Mouse (Mus musculus) C2C12 (cell line): ENCODE data around the gene Cxcr6. TPM values are rescaled to one million over a fixed set of nuclear protein-coding genes. Genes with fewer than 3 reads are reported as not detected.

Source experiments
- H3K27me3 ChIP-seq: one replicate; pipeline ENCODE4 v1.6.1; 2011; ENCODE audit not compliant: control insufficient read depth, insufficient read depth, insufficient read length
- H3K36me3 ChIP-seq: one replicate; pipeline ENCODE4 v1.6.1; 2011; ENCODE audit not compliant: control insufficient read depth, insufficient read depth
- H3K4me3 ChIP-seq: one replicate; pipeline ENCODE4 v1.5.1; 2011; ENCODE audit warnings: mild to moderate bottlenecking, control low read depth; ENCODE audit not compliant: poor library complexity, insufficient read depth, severe bottlenecking
- H3K79me2 ChIP-seq: one replicate; pipeline ENCODE4 v1.6.1; 2011; ENCODE audit not compliant: control insufficient read depth, insufficient read depth
- H3K79me3 ChIP-seq: one replicate; pipeline ENCODE4 v1.6.1; 2011; ENCODE audit warnings: low read depth, control low read depth
- H3ac ChIP-seq: one replicate; pipeline ENCODE3; 2011; ENCODE audit warnings: low read depth; ENCODE audit not compliant: control insufficient read depth, insufficient read length
- CEBPB ChIP-seq: IDR thresholded peaks from one replicate; pipeline ENCODE4 v1.6.1; 2011; ENCODE audit warnings: low read depth, mild to moderate bottlenecking, control low read depth, moderate library complexity
- CTCF ChIP-seq: IDR thresholded peaks from one replicate; pipeline ENCODE4 v1.5.1; 2011; ENCODE audit not compliant: control insufficient read depth, insufficient read depth, insufficient read length
- FOSL1 ChIP-seq: IDR thresholded peaks from one replicate; pipeline ENCODE4 v1.8.0; 2011; ENCODE audit warnings: mild to moderate bottlenecking, low read length; ENCODE audit not compliant: poor library complexity, insufficient read depth, severe bottlenecking
- MAX ChIP-seq: IDR thresholded peaks from one replicate; pipeline ENCODE4 v1.6.1; 2011; ENCODE audit warnings: mild to moderate bottlenecking, control low read depth
- MYOD1 ChIP-seq: IDR thresholded peaks from one replicate; pipeline ENCODE4 v1.6.1; 2011; ENCODE audit warnings: low read depth; ENCODE audit not compliant: control insufficient read depth, insufficient read length
- MYOG ChIP-seq: IDR thresholded peaks from one replicate; pipeline ENCODE4 v1.6.1; 2011; ENCODE audit not compliant: control insufficient read depth, insufficient read length; ENCODE audit errors: extremely low read depth
- USF1 ChIP-seq: IDR thresholded peaks from one replicate; pipeline ENCODE4 v1.6.1; 2011; ENCODE audit warnings: low read depth, mild to moderate bottlenecking, control low read depth, moderate library complexity
- polyA plus RNA-seq: library from polyadenylated mRNA; unstranded; fragments of >200 nt; fragmentation: generic; extraction: Trizol; gene quantifications from one replicate; pipeline ENCODE4 v1.2.1, GENCODE M21; 2012; ENCODE audit warnings: missing spikeins

Gene Cxcr6
- polyA plus RNA-seq, 1 experiment: 5.7 TPM

DNA sequence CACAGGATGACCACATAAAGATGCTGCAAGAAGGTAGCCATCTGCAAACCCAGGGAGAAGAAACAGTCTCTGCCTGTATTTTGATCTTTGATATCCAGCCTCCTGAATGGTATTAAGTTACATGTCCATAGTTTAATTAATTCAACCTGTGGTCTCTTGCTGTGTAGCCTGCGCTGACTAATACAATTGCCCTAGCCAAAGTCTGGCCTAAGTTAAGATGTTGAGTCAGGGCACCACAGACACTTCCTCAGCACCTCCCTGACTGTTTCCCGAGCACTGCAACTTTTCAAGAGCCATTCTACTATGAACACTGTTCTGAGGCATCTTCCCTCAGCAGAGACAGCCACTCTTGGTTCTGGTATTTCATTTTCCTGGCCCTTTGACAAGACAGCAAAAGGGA is 12.3 kb downstream of the Cxcr6 start:
- TF ChIP-seq FOSL1 (peak; percentile 31), CTCF (no peak), CEBPB (no peak), MYOG (no peak), MYOD1 (no peak), MAX (no peak)
- peaks cover 2% of the 10 kb centered on the region for H3K79me3 ChIP-seq
- no peak overlapping the region for H3K4me3 ChIP-seq
- H3K27me3 ChIP-seq: no peaks in the 10 kb centered on the region
- H3ac ChIP-seq: peak overlapping the region; percentile 12
- H3K79me2 ChIP-seq: peaks cover 5% of the 10 kb centered on the region
- H3K36me3 ChIP-seq: peaks cover 18% of the 10 kb centered on the region

DNA sequence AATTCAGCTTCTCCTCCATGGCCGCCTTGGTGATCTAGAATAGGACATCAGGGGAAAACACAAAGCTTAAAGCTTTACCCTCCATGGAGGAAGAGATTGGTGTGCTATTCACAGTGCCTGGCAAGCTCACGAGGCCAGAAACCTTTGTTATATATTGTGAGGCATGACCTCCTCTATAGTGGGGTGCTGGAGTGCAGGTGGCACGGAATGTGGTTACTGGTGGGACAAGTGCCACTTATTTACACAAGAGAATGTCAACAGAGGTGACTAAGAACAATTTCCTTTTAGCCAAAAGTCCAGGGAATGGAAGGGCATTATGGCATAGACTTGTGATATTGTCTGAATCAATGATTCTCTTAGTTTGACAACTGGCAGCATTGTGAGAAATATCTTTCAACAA is 20.4 kb downstream of the Cxcr6 start:
- H3K27me3 ChIP-seq: no peaks in the 10 kb centered on the region
- H3K4me3 ChIP-seq: no peak overlapping the region
- H3K79me2 ChIP-seq: no peaks in the 10 kb centered on the region
- H3K79me3 ChIP-seq: no peaks in the 10 kb centered on the region
- H3K36me3 ChIP-seq: peaks cover 49% of the 10 kb centered on the region
- no peak for TF ChIP-seq MYOG
- no peak for TF ChIP-seq MYOD1
- no peak for TF ChIP-seq CEBPB
- no peak for TF ChIP-seq USF1
- no peak for TF ChIP-seq CTCF
- no peak for TF ChIP-seq FOSL1
- TF ChIP-seq MAX: no peak
- no peak overlapping the region for H3ac ChIP-seq

DNA sequence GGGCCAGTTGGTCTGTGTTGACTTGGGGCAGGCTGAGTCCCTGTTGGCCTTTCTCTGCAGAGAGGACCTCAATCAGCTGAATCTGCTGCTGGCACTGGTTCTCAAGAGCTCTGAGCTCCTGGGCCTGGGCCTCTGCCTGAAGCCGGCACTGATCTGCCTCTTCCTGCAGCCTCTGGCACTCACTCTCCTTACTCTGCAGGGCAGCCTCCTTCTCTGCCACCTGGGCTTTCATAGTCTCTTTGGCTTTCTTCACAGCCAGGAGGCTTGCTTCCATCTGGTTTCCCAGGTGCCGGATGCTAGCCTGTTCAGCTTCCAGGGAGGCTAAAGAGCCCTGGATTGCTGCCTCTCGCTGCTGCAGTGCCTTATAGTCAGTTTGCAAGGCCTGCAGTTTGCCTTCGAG is 22.6 kb downstream of the Cxcr6 start:
- H3K36me3 ChIP-seq: peaks cover 47% of the 10 kb centered on the region
- H3K27me3 ChIP-seq: no peaks in the 10 kb centered on the region
- no peaks in the 10 kb centered on the region for H3K79me2 ChIP-seq
- H3K4me3 ChIP-seq: no peak overlapping the region
- no peak overlapping the region for H3ac ChIP-seq
- TF ChIP-seq MYOG: no peak
- no peak for TF ChIP-seq FOSL1
- TF ChIP-seq CEBPB: no peak
- TF ChIP-seq CTCF: no peak
- TF ChIP-seq USF1: no peak
- no peak for TF ChIP-seq MAX
- no peak for TF ChIP-seq MYOD1
- H3K79me3 ChIP-seq: no peaks in the 10 kb centered on the region

DNA sequence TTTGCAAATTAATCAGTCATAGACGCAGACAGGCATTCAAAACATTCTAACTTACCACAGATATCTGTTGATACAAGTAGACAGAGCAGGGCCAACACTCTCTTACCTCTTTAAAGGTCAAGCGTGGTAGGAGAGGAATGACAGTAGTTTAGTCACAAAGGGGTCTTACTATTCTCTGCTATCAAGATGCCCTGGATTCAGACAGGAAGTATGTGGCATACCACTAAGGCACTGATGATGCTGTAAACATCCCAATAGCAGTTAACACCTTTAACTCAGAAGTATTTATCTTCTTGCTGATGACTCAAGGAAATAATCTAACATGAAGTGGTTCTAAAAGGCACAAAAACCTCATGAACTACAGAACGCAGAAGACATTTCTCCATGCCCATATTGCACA is 29.6 kb downstream of the Cxcr6 start:
- H3K79me3 ChIP-seq: no peaks in the 10 kb centered on the region
- no peak overlapping the region for H3ac ChIP-seq
- H3K79me2 ChIP-seq: no peaks in the 10 kb centered on the region
- no peaks in the 10 kb centered on the region for H3K27me3 ChIP-seq
- TF ChIP-seq CTCF (no peak), MYOG (no peak), CEBPB (no peak), USF1 (no peak), FOSL1 (no peak), MYOD1 (no peak), MAX (no peak)
- H3K36me3 ChIP-seq: peaks cover 64% of the 10 kb centered on the region
- no peak overlapping the region for H3K4me3 ChIP-seq

DNA sequence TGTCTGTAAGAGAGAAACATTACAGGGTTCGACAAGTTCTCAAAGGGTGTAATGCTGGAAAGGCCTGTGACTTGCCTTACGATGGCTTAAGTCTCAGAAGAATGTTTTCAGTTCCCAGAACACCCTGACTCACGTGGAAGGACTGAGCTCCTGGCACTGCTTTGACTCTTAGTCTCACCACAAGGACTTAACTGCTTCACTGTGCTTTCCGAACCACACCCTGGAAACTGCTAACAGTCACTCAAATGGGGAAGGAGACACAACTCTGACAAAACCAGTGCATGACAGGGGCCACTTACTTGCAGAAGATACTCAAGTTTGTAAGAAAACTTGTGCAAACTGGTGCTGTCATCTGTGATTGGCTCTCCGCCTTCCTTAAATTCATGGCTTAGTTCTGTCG is 34.0 kb downstream of the Cxcr6 start:
- H3K79me2 ChIP-seq: no peaks in the 10 kb centered on the region
- no peaks in the 10 kb centered on the region for H3K27me3 ChIP-seq
- no peak overlapping the region for H3K4me3 ChIP-seq
- no peaks in the 10 kb centered on the region for H3K79me3 ChIP-seq
- TF ChIP-seq CTCF: no peak
- TF ChIP-seq FOSL1: no peak
- TF ChIP-seq USF1: no peak
- TF ChIP-seq CEBPB: no peak
- no peak for TF ChIP-seq MAX
- no peak for TF ChIP-seq MYOG
- TF ChIP-seq MYOD1: no peak
- H3ac ChIP-seq: no peak overlapping the region
- H3K36me3 ChIP-seq: peaks cover 48% of the 10 kb centered on the region

DNA sequence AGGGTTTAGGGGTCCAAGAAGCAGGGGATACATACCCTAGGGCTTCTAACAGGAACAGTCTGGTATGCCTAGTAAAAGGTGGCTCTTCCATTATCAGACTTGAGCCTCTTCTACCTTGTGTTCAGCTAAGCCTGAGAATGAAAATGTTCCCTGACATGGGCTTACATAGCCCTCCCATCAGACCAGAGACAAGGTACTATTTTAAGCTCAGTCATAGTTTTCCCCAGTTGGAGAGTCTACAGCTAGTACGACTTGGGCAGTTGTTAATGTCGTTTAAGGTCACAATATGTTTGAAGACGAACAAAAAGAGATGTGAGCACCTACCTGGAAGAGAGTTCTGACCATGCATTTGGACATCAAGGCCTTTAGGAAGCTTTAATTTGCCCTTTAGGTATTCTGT is 38.2 kb downstream of the Cxcr6 start:
- Histone ChIP-seq H3K79me2 (peaks cover 30% of the 10 kb centered on the region), H3K27me3 (no peaks in the 10 kb centered on the region), H3K36me3 (peaks cover 22% of the 10 kb centered on the region), H3K79me3 (peaks cover 3% of the 10 kb centered on the region), H3K4me3 (no peak overlapping the region), H3ac (no peak overlapping the region)
- TF ChIP-seq FOSL1 (no peak), USF1 (no peak), MAX (no peak), MYOG (no peak)
